Comparison of ENCODE assay signal across 18 mouse cellular contexts in the genomic region with DNA sequence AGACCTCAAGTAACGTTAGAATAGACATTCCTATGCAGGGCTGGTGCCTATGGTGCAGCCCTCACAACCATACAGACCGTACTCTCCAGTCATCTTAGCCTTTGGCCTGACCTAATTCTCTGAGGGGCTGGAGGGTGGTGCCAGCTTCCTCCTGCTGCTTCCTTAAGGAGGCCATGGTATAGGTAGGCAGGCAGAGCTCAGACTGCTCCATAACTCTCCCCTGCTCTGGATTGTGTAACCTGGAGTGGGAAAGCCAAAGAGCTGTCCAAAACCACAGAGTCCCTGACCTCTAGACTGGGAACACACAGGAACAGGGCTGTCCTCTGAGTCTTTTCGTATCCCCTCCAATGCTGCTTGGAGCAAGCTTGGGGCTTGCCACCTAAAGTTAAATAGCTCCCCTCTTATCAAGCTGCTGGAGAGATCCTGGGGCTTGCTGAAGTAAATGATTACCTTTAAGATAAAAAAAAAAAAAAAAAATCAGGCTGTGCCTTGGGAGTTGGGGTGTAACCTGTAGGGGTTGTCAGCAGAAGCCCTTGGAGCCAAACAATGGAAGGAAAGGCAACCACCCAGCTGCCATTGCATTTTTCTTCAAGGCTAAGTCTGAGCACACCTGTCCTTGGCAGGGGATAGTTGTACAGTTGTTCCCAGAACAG. TPM values are rescaled to one million over a fixed set of nuclear protein-coding genes. Genes with fewer than 3 reads are reported as not detected.
A peak's percentile ranks its signal among the peaks of the same experiment; 100 is the strongest.
DNase-seq lines count a peak whose midpoint lies in the region; ATAC-seq and TF ChIP-seq lines count a peak whose summit lies in the region.
"Had no signal": no experiment of that assay in that cellular context is flagged by ENCODE, and none has a peak within 500 bp of the region (broad histone marks: within the 10 kb centered on the region; RNA-seq: fewer than 3 reads in every experiment).

No protein-coding gene starts in this region.

- H3K4me1 ChIP-seq in lung, adult 2 months (ENCODE audit: control insufficient read depth, insufficient read depth, low read length) = peaks cover 5% of the 10 kb centered on the region
- peaks cover 12% of the 10 kb centered on the region for H3K4me1 ChIP-seq in stomach, embryonic 15.5 days
- H3K4me1 ChIP-seq in heart, embryonic 11.5 days (ENCODE audit: control insufficient read depth, insufficient read depth, low read length) = peaks cover 9% of the 10 kb centered on the region; the same call in 1 of the 2 replicates

- no peak overlapping the region for H3K4me3 ChIP-seq in lung, adult 2 months (replicated peaks; ENCODE audit: extremely low read depth, low read depth, low read length)
- no peak overlapping the region for H3K4me3 ChIP-seq in stomach, embryonic 15.5 days (replicated peaks)
- no peak overlapping the region for H3K4me3 ChIP-seq in heart, embryonic 11.5 days (ENCODE audit: low read depth, low read length)
- H3K4me3 ChIP-seq: heart, embryonic 13.5 days; hindbrain, embryonic 12.5 days had no signal

- no peaks in the 10 kb centered on the region for H3K36me3 ChIP-seq in stomach, embryonic 15.5 days
- no peaks in the 10 kb centered on the region for H3K36me3 ChIP-seq in heart, embryonic 11.5 days (ENCODE audit: control insufficient read depth, insufficient read depth, low read length)
- H3K36me3 ChIP-seq: heart, embryonic 13.5 days; hindbrain, embryonic 12.5 days had no signal

- no peak overlapping the region for H3K4me2 ChIP-seq in stomach, embryonic 15.5 days
- no peak overlapping the region for H3K4me2 ChIP-seq in heart, embryonic 11.5 days
- H3K4me2 ChIP-seq: heart, embryonic 13.5 days; hindbrain, embryonic 12.5 days; lung, embryonic 14.5 days; midbrain, embryonic 11.5 days had no signal

- peak; percentile 33 for DNase-seq in kidney, adult 9 months
- DNase-seq in kidney, postnatal 36 days = no peak
- peak; percentile 49 to 50 for DNase-seq in adrenal gland, postnatal 36 days
- DNase-seq in lung, adult 2 months = peak; percentile 44
- DNase-seq in gastrocnemius, postnatal 36 days = no peak
- no peak for DNase-seq in retina, embryonic 14.5 days (ENCODE audit: low spot score)
- DNase-seq: cerebellum, adult 9-10 months; embryo, embryonic 11 days; forebrain, postnatal 0 days; gastrocnemius, postnatal 10 days; lung, embryonic 14.5 days; right cerebral cortex, postnatal 25 days; thymus, postnatal 36 days had no signal

- H3K27ac ChIP-seq in stomach, embryonic 15.5 days = no peak overlapping the region; the same call in 1 of the 2 replicates
- H3K27ac ChIP-seq in heart, embryonic 11.5 days (ENCODE audit: low read depth, low read length) = no peak overlapping the region
- H3K27ac ChIP-seq: heart, embryonic 13.5 days; hindbrain, embryonic 12.5 days had no signal

- intact Hi-C loops in gastrocnemius, postnatal 36 days (cut with DNase I) = no loop called here

- peaks cover 20% of the 10 kb centered on the region for H3K27me3 ChIP-seq in stomach, embryonic 15.5 days (replicated peaks)
- peaks cover 37% of the 10 kb centered on the region for H3K27me3 ChIP-seq in heart, embryonic 11.5 days (ENCODE audit: control insufficient read depth, insufficient read depth, low read length)

- no peak overlapping the region for H3K9ac ChIP-seq in stomach, embryonic 15.5 days
- no peak overlapping the region for H3K9ac ChIP-seq in heart, embryonic 11.5 days (ENCODE audit: low read depth, low read length)
- H3K9ac ChIP-seq: forebrain, postnatal 0 days; heart, embryonic 13.5 days; hindbrain, embryonic 12.5 days; lung, embryonic 14.5 days had no signal

- no peak for TF ChIP-seq CTCF in lung, adult 2 months (IDR thresholded peaks at IDR 0.05; ENCODE audit: insufficient read depth, low read length)

- no peaks in the 10 kb centered on the region for H3K9me3 ChIP-seq in stomach, embryonic 15.5 days
- H3K9me3 ChIP-seq in heart, embryonic 11.5 days (replicated peaks; ENCODE audit: control insufficient read depth, low read length) = no peaks in the 10 kb centered on the region
- H3K9me3 ChIP-seq: heart, embryonic 13.5 days; hindbrain, embryonic 12.5 days had no signal

- no peak for TF ChIP-seq POLR2A in lung, adult 2 months (IDR thresholded peaks at IDR 0.05; ENCODE audit: borderline replicate concordance, extremely low read depth, low read depth, low read length)

- 65% methylated on average over 3 of the region's 3 CpGs for WGBS in lung, adult 2 months
- 55% methylated on average over 3 of the region's 3 CpGs for WGBS in stomach, embryonic 15.5 days
- WGBS in heart, embryonic 11.5 days (ENCODE audit: insufficient replicate concordance) = 82% methylated on average over 3 of the region's 3 CpGs

- ATAC-seq in stomach, embryonic 15.5 days (ENCODE audit: insufficient read depth, low FRiP score, low read depth) = peak; percentile 53; the same call in 1 of the 2 replicates
- ATAC-seq in heart, embryonic 11.5 days (replicated peaks; ENCODE audit: insufficient number of reproducible peaks, low FRiP score, low TSS enrichment) = no peak
- ATAC-seq: forebrain, postnatal 0 days had no signal

RNA-seq across cellular contexts. Expression of a gene that starts 9.3 kb away (rescaled TPM):
- 10 to 100 TPM in 1 of 2 experiments, 1 to 10 TPM in 1; 8.4 to 14.8 TPM for total RNA-seq in adrenal gland, postnatal 36 days (2021)
- polyA plus RNA-seq in lung, adult 2 months (2012; rRNA removed) = 14.0 and 14.1 TPM in 2 replicates
- 5.7 and 6.4 TPM in 2 replicates for polyA plus RNA-seq in stomach, embryonic 15.5 days (2015; fragmentation: Nextera tagmentation; extraction: Ambion mirVana)
- 10 to 100 TPM; 66.0 to 66.5 TPM for total RNA-seq in gastrocnemius, postnatal 36 days (2021)
- 2.9 and 3.2 TPM in 2 replicates for polyA plus RNA-seq in heart, embryonic 11.5 days (2014; fragmentation: Nextera tagmentation; extraction: Ambion mirVana)

RNA-seq across cellular contexts. Expression of a gene that starts 23.5 kb away (rescaled TPM):
- 1 to 10 TPM in 1 of 2 experiments, not detected in 1; 1.3 TPM for total RNA-seq in adrenal gland, postnatal 36 days (2021)
- 40.8 and 50.3 TPM in 2 replicates for polyA plus RNA-seq in lung, adult 2 months (2012; rRNA removed)
- polyA plus RNA-seq in stomach, embryonic 15.5 days (2015; fragmentation: Nextera tagmentation; extraction: Ambion mirVana) = 0.30 and 0.55 TPM in 2 replicates
- total RNA-seq in gastrocnemius, postnatal 36 days (2021) = under 1 TPM in 1 of 2 experiments, not detected in 1; 0.37 TPM
- polyA plus RNA-seq in heart, embryonic 11.5 days (2014; fragmentation: Nextera tagmentation; extraction: Ambion mirVana) = not detected in 2 replicates

RNA-seq across cellular contexts. Expression of a gene that starts 28.6 kb away (rescaled TPM):
- total RNA-seq in adrenal gland, postnatal 36 days (2021) = 10 to 100 TPM; 22.9 to 37.8 TPM
- polyA plus RNA-seq in lung, adult 2 months (2012; rRNA removed) = 7.2 and 11.7 TPM in 2 replicates
- 48.0 and 55.7 TPM in 2 replicates for polyA plus RNA-seq in stomach, embryonic 15.5 days (2015; fragmentation: Nextera tagmentation; extraction: Ambion mirVana)
- total RNA-seq in gastrocnemius, postnatal 36 days (2021) = 10 to 100 TPM; 21.9 to 22.4 TPM
- 45.0 and 46.4 TPM in 2 replicates for polyA plus RNA-seq in heart, embryonic 11.5 days (2014; fragmentation: Nextera tagmentation; extraction: Ambion mirVana)

RNA-seq across cellular contexts. Expression of a gene that starts 28.9 kb away (rescaled TPM):
- 1 to 10 TPM; 1.4 to 2.1 TPM for total RNA-seq in adrenal gland, postnatal 36 days (2021)
- polyA plus RNA-seq in lung, adult 2 months (2012; rRNA removed) = 0.95 and 1.2 TPM in 2 replicates
- 5.5 and 6.1 TPM in 2 replicates for polyA plus RNA-seq in stomach, embryonic 15.5 days (2015; fragmentation: Nextera tagmentation; extraction: Ambion mirVana)
- total RNA-seq in gastrocnemius, postnatal 36 days (2021) = under 1 TPM; 0.31 to 0.35 TPM
- 3.7 and 6.6 TPM in 2 replicates for polyA plus RNA-seq in heart, embryonic 11.5 days (2014; fragmentation: Nextera tagmentation; extraction: Ambion mirVana)

Comparison
In these comparisons a context has a peak if more than half of its experiments do, and no peak if none do; other contexts are left out.
1. DNase-seq: peak in kidney, adult 9 months (single experiment), adrenal gland, postnatal 36 days (2 of 2) and lung, adult 2 months (single experiment); none in kidney, postnatal 36 days (0 of 2), gastrocnemius, postnatal 36 days (0 of 2) and retina, embryonic 14.5 days (single experiment).
2. RNA of a gene that starts 23.5 kb away (polyA plus RNA-seq): 40.8 to 50.3 TPM in lung, adult 2 months; 0.30 to 0.55 TPM in stomach, embryonic 15.5 days and not detected in heart, embryonic 11.5 days; every median in the first group is over 10 times any median in the second.